Mouse (Mus musculus): ENCODE results near the gene Bcl7c. TPM values are rescaled to one million over a fixed set of nuclear protein-coding genes. Genes with fewer than 3 reads are reported as not detected.

Gene Bcl7c
- polyA plus RNA-seq, 1 experiment: 94.7 TPM

DNA sequence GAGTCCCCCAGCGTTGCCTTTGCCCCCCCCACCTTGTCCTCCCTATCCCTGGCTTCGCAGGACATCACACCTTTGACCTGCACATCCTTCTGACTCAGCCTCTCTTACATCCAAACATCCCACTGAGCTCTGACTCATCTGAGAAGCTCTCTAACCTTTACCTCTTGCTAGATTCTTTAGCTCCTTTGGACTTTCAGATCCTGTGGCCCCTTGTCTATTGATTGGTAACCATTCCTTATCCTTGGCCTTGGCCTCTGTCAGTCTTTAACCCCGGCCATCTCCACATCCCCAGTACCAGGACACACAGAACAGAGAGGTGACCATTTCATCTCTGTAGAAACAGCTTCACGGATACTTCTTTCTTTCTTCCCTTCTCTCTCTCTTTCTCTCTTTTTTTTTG lies 21.4 kb upstream of the Bcl7c start:
- H3K79me2 ChIP-seq (ENCODE audit: control insufficient read depth, insufficient read depth): no peaks in the 10 kb centered on the region
- H3K36me3 ChIP-seq (ENCODE audit: control insufficient read depth, insufficient read depth): no peaks in the 10 kb centered on the region
- no peak overlapping the region for H3K4me2 ChIP-seq (ENCODE audit: low read depth)
- no peak for TF ChIP-seq TCF3 (IDR thresholded peaks at IDR 0.05; ENCODE audit: insufficient read length, low read depth)
- no peak overlapping the region for H3ac ChIP-seq (ENCODE audit: control insufficient read depth, insufficient read length)
- peaks cover 41% of the 10 kb centered on the region for H3K27me3 ChIP-seq (ENCODE audit: control insufficient read depth, insufficient read depth, insufficient read length)
- no peak overlapping the region for H3K4me3 ChIP-seq

DNA sequence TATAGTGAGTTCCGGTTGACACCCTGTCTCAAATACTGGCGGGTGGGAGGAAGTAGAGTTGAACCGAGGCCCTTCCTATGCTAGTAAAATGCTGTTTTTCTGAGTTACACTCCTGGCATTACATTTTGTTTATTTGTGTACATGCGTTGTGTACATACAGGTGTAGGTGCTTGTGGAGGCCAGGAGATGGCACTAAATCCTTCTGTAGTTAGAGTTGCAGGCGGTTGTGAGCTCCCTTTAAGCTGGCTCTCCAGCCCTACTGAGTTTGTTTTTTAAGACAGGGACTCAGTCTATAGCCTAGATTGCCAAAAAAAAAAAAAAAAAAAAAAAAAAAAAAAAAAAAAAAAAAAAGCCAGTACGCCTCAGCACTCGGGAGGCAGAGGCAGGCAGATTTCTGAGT lies 19.2 kb upstream of the Bcl7c start:
- H3K4me2 ChIP-seq (ENCODE audit: low read depth): no peak overlapping the region
- H3K27me3 ChIP-seq (ENCODE audit: control insufficient read depth, insufficient read depth, insufficient read length): peaks cover 42% of the 10 kb centered on the region
- no peak overlapping the region for H3ac ChIP-seq (ENCODE audit: control insufficient read depth, insufficient read length)
- no peaks in the 10 kb centered on the region for H3K79me2 ChIP-seq (ENCODE audit: control insufficient read depth, insufficient read depth)
- no peak overlapping the region for H3K4me3 ChIP-seq
- H3K36me3 ChIP-seq (ENCODE audit: control insufficient read depth, insufficient read depth): no peaks in the 10 kb centered on the region
- TF ChIP-seq MYOG (IDR thresholded peaks at IDR 0.05; ENCODE audit: control insufficient read depth in 1 of 3, insufficient read depth in 1 of 3, insufficient read length in 2 of 3, low read depth in 2 of 3): no peak
- TF ChIP-seq POLR2A (IDR thresholded peaks at IDR 0.05; ENCODE audit: insufficient read length, low read depth): no peak
- no peak for TF ChIP-seq SRF (IDR thresholded peaks at IDR 0.05; ENCODE audit: control insufficient read depth, insufficient read length, low read depth)
- no peak for TF ChIP-seq E2F4 (IDR thresholded peaks at IDR 0.05; ENCODE audit: insufficient read depth)
- TF ChIP-seq TCF12 (IDR thresholded peaks at IDR 0.05; ENCODE audit: insufficient read depth, poor library complexity, severe bottlenecking): no peak
- no peak for TF ChIP-seq MAX (IDR thresholded peaks at IDR 0.05; ENCODE audit: low read depth)
- TF ChIP-seq POLR2AphosphoS2 (IDR thresholded peaks at IDR 0.05; ENCODE audit: insufficient read length, low read depth): no peak
- no peak for TF ChIP-seq MYOD1 (IDR thresholded peaks at IDR 0.05; ENCODE audit: control insufficient read depth in 1 of 3, insufficient read length in 2 of 3, low read depth in 2 of 3)
- TF ChIP-seq USF1 (IDR thresholded peaks at IDR 0.05; ENCODE audit: low read depth): no peak
- TF ChIP-seq REST (IDR thresholded peaks at IDR 0.05; ENCODE audit: insufficient read depth, insufficient read length): no peak
- TF ChIP-seq TCF3 (IDR thresholded peaks at IDR 0.05; ENCODE audit: insufficient read length, low read depth): no peak

DNA sequence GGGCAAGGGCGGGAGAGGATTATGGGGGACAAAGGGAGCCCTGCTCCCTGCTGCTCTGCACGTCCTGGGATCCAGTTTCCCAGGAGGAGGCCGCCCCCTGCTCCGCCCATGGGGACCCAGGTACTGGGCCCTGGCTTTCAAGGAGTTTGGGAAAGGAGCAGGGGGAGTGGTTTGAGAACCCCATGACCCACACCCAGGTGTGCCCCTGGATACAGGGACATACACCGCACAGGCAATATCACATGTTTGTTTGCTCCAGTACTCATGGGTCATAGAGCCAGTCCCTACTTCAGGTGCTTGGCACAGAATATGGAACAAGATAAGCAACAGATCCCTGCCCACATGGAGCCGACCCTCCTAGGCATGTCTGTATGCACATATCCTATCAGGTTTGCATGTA lies 17.2 kb upstream of the Bcl7c start:
- no peak overlapping the region for H3K4me3 ChIP-seq
- H3K36me3 ChIP-seq (ENCODE audit: control insufficient read depth, insufficient read depth): no peaks in the 10 kb centered on the region
- H3K4me2 ChIP-seq (ENCODE audit: low read depth): no peak overlapping the region
- H3K27me3 ChIP-seq (ENCODE audit: control insufficient read depth, insufficient read depth, insufficient read length): peaks cover 36% of the 10 kb centered on the region
- H3ac ChIP-seq (ENCODE audit: control insufficient read depth, insufficient read length): no peak overlapping the region
- no peak for TF ChIP-seq POLR2A (IDR thresholded peaks at IDR 0.05; ENCODE audit: insufficient read length, low read depth)
- no peak for TF ChIP-seq TCF12 (IDR thresholded peaks at IDR 0.05; ENCODE audit: insufficient read depth, poor library complexity, severe bottlenecking)
- no peak for TF ChIP-seq SRF (IDR thresholded peaks at IDR 0.05; ENCODE audit: control insufficient read depth, insufficient read length, low read depth)
- TF ChIP-seq POLR2AphosphoS2 (IDR thresholded peaks at IDR 0.05; ENCODE audit: insufficient read length, low read depth): no peak
- no peak for TF ChIP-seq USF1 (IDR thresholded peaks at IDR 0.05; ENCODE audit: low read depth)
- no peak for TF ChIP-seq MYOD1 (IDR thresholded peaks at IDR 0.05; ENCODE audit: control insufficient read depth in 1 of 3, insufficient read length in 2 of 3, low read depth in 2 of 3)
- no peaks in the 10 kb centered on the region for H3K79me2 ChIP-seq (ENCODE audit: control insufficient read depth, insufficient read depth)

DNA sequence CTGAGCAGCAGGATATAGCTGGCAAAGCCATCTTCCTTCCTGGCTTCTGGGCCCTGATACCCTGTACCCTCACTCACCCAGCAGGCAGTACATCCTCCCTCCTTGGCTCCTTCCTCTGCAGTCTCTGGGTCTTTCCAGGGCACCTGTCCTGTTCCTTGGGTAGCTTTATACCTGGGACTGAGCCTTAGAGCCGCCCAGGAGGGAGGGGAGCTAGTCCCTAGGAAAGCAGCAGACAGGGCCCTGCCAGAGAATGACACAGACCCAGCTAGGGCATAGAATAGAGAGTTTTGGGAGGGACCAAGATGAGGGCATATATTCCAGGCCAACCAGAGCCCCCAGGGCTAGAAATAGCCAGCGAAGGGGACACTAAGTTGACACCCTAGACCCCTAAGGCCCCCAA lies 16.8 kb upstream of the Bcl7c start:
- no peak for TF ChIP-seq TCF3 (IDR thresholded peaks at IDR 0.05; ENCODE audit: insufficient read length, low read depth)
- TF ChIP-seq TCF12 (IDR thresholded peaks at IDR 0.05; ENCODE audit: insufficient read depth, poor library complexity, severe bottlenecking): no peak
- no peak for TF ChIP-seq POLR2AphosphoS2 (IDR thresholded peaks at IDR 0.05; ENCODE audit: insufficient read length, low read depth)
- TF ChIP-seq MAX (IDR thresholded peaks at IDR 0.05; ENCODE audit: low read depth): no peak
- TF ChIP-seq MYOG (IDR thresholded peaks at IDR 0.05; ENCODE audit: control insufficient read depth in 1 of 3, insufficient read depth in 1 of 3, insufficient read length in 2 of 3, low read depth in 2 of 3): no peak
- no peak for TF ChIP-seq MYOD1 (IDR thresholded peaks at IDR 0.05; ENCODE audit: control insufficient read depth in 1 of 3, insufficient read length in 2 of 3, low read depth in 2 of 3)
- no peak for TF ChIP-seq USF1 (IDR thresholded peaks at IDR 0.05; ENCODE audit: low read depth)
- no peak for TF ChIP-seq SRF (IDR thresholded peaks at IDR 0.05; ENCODE audit: control insufficient read depth, insufficient read length, low read depth)
- TF ChIP-seq POLR2A (IDR thresholded peaks at IDR 0.05; ENCODE audit: insufficient read length, low read depth): no peak
- no peak for TF ChIP-seq REST (IDR thresholded peaks at IDR 0.05; ENCODE audit: insufficient read depth, insufficient read length)
- TF ChIP-seq E2F4 (IDR thresholded peaks at IDR 0.05; ENCODE audit: insufficient read depth): no peak
- no peak for TF ChIP-seq CEBPB (IDR thresholded peaks at IDR 0.05; ENCODE audit: insufficient read depth, poor library complexity, severe bottlenecking)
- Histone ChIP-seq H3K4me3 (no peak overlapping the region), H3K4me2 (ENCODE audit: low read depth) (no peak overlapping the region), H3K79me2 (ENCODE audit: control insufficient read depth, insufficient read depth) (no peaks in the 10 kb centered on the region), H3K27me3 (ENCODE audit: control insufficient read depth, insufficient read depth, insufficient read length) (peaks cover 36% of the 10 kb centered on the region), H3K36me3 (ENCODE audit: control insufficient read depth, insufficient read depth) (no peaks in the 10 kb centered on the region), H3ac (ENCODE audit: control insufficient read depth, insufficient read length) (no peak overlapping the region)

DNA sequence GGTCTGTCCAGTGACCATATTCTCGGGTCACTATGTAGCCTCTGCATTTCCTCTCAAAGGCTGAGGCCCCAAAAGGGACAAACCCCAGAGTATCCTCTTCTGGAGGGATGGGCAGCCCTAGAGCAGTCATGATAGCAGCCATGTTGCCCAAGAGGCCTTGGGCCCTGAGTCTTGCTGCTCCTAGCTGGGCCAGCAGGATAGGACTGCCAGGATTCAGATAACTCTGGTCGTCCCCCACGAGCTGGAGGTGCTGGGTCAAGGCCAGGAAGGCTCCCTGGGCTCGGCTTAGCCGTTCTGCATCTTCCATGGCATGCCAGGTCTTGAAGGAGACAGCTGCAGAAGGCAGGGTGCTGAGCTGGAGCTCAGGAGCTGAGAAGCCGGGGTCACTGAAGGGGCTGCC lies 10.5 kb upstream of the Bcl7c start:
- TF ChIP-seq MYOG (IDR thresholded peaks at IDR 0.05; ENCODE audit: control insufficient read depth in 1 of 3, insufficient read depth in 1 of 3, insufficient read length in 2 of 3, low read depth in 2 of 3): no peak
- TF ChIP-seq POLR2AphosphoS2 (IDR thresholded peaks at IDR 0.05; ENCODE audit: insufficient read length, low read depth): no peak
- TF ChIP-seq MAX (IDR thresholded peaks at IDR 0.05; ENCODE audit: low read depth): no peak
- TF ChIP-seq TCF3 (IDR thresholded peaks at IDR 0.05; ENCODE audit: insufficient read length, low read depth): no peak
- TF ChIP-seq SRF (IDR thresholded peaks at IDR 0.05; ENCODE audit: control insufficient read depth, insufficient read length, low read depth): no peak
- TF ChIP-seq E2F4 (IDR thresholded peaks at IDR 0.05; ENCODE audit: insufficient read depth): no peak
- no peak for TF ChIP-seq POLR2A (IDR thresholded peaks at IDR 0.05; ENCODE audit: insufficient read length, low read depth)
- no peak for TF ChIP-seq MYOD1 (IDR thresholded peaks at IDR 0.05; ENCODE audit: control insufficient read depth in 1 of 3, insufficient read length in 2 of 3, low read depth in 2 of 3)
- Histone ChIP-seq H3K79me2 (ENCODE audit: control insufficient read depth, insufficient read depth) (no peaks in the 10 kb centered on the region), H3K36me3 (ENCODE audit: control insufficient read depth, insufficient read depth) (no peaks in the 10 kb centered on the region), H3K4me2 (ENCODE audit: low read depth) (no peak overlapping the region), H3K4me3 (no peak overlapping the region), H3ac (ENCODE audit: control insufficient read depth, insufficient read length) (no peak overlapping the region), H3K27me3 (ENCODE audit: control insufficient read depth, insufficient read depth, insufficient read length) (no peaks in the 10 kb centered on the region)

All from myocyte (in vitro differentiated cells).